Mouse (Mus musculus) liver, embryonic 14.5 days (tissue): ENCODE measurements around the gene Pth.

ENCODE experiments used
- CTCF ChIP-seq: IDR thresholded peaks from 2 replicates; pipeline ENCODE4 v1.5.1; 2016; ENCODE audit warnings: antibody characterized with exemption, low read depth, control low read depth
- EP300 ChIP-seq: IDR thresholded peaks from 2 replicates; pipeline ENCODE4 v1.6.1; 2016; ENCODE audit warnings: antibody characterized with exemption, low read depth

GRCm38 (mm10) chr7:113419070-113419782 is 30.9 kb upstream of the Pth start:
- TF ChIP-seq CTCF (no peak), EP300 (no peak)
